Mouse (Mus musculus): ENCODE data around the gene Mrpl1. TPM values are rescaled to one million over a fixed set of nuclear protein-coding genes. Genes with fewer than 3 reads are reported as not detected.

The Mrpl1 gene
- polyA plus RNA-seq, 1 experiment: 1.3 TPM

- WGBS: 14% methylated on average over 5 of the region's 5 CpGs
- H3K27ac ChIP-seq (ENCODE audit: insufficient read depth, low read depth, low read length): peak within 1 kb of the TSS; percentile 86
- TF ChIP-seq CTCF (IDR thresholded peaks at IDR 0.05; ENCODE audit: extremely low read depth, insufficient read length, insufficient replicate concordance, low read depth, low read length): no peak
- TF ChIP-seq POLR2A (IDR thresholded peaks at IDR 0.05; ENCODE audit: low read depth, low read length): no peak
- no peaks in the 10 kb centered on the region for H3K36me3 ChIP-seq (ENCODE audit: control insufficient read depth, insufficient read depth, low read length)
- peak within 1 kb of the TSS; percentile 95 for H3K4me3 ChIP-seq (ENCODE audit: low read depth, low read length)
- H3K27me3 ChIP-seq (ENCODE audit: control insufficient read depth, insufficient read depth, low read length): no peaks in the 10 kb centered on the region
- no peaks in the 10 kb centered on the region for H3K4me1 ChIP-seq (ENCODE audit: control insufficient read depth, insufficient read depth, insufficient read length, low read length)
Measured at GRCm38 (mm10) chr5:96164021-96164411, 45.3 kb upstream of the Mrpl1 start, which contains the start of gene Cnot6l. TSS of gene Cnot6l (minus strand) at chr5:96164171.

DNA sequence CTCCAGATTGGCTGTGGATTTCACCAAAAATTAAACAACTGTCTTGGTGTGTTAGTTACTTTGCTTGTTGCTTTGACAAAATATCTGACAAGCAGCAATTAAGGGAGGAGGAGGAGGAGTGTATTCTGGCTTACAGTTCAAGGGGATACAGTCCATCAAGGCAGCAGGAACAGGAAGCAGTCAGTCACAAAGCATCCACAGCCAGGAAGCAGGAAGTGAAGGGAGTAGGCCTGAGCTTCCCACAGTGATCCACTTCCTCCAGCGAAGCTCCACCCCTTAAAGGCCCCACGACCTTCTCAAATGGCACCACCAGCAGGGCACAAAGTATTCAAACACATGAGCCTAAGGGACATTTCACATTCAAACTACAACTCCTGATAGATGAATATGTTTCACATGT lies 42.5 kb upstream of the Mrpl1 start:
- no peak overlapping the region for H3K27ac ChIP-seq (ENCODE audit: insufficient read depth, low read depth, low read length)
- H3K27me3 ChIP-seq (ENCODE audit: control insufficient read depth, insufficient read depth, low read length): no peaks in the 10 kb centered on the region
- H3K4me1 ChIP-seq (ENCODE audit: control insufficient read depth, insufficient read depth, insufficient read length, low read length): no peaks in the 10 kb centered on the region
- no peak for TF ChIP-seq CTCF (IDR thresholded peaks at IDR 0.05; ENCODE audit: extremely low read depth, insufficient read length, insufficient replicate concordance, low read depth, low read length)
- no peak for TF ChIP-seq POLR2A (IDR thresholded peaks at IDR 0.05; ENCODE audit: low read depth, low read length)
- H3K36me3 ChIP-seq (ENCODE audit: control insufficient read depth, insufficient read depth, low read length): no peaks in the 10 kb centered on the region
- H3K4me3 ChIP-seq (ENCODE audit: low read depth, low read length): no peak overlapping the region
- WGBS: 87% methylated on average over 2 of the region's 2 CpGs

DNA sequence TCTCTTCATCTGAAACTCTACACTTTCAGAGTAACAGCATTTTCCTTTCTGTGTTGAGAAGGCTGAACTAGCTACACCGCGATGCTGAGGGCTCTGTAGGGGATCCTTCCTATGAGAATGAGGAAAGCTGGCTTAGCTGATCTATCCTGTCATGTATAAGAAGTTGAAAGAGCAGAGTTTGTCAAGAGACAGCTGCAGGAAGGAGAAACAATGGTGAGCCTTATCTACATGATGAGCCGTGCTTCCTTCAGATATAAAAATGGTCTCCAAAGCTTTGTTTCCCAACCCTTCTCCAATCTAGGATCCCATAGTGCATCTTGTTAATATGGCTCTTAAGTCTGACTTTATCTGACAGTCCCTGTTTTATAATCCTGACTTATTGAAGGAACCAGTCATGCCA lies 38.9 kb upstream of the Mrpl1 start:
- H3K36me3 ChIP-seq (ENCODE audit: control insufficient read depth, insufficient read depth, low read length): no peaks in the 10 kb centered on the region
- no peak overlapping the region for H3K27ac ChIP-seq (ENCODE audit: insufficient read depth, low read depth, low read length)
- TF ChIP-seq POLR2A (IDR thresholded peaks at IDR 0.05; ENCODE audit: low read depth, low read length): no peak
- TF ChIP-seq CTCF (IDR thresholded peaks at IDR 0.05; ENCODE audit: extremely low read depth, insufficient read length, insufficient replicate concordance, low read depth, low read length): no peak
- no peaks in the 10 kb centered on the region for H3K27me3 ChIP-seq (ENCODE audit: control insufficient read depth, insufficient read depth, low read length)
- no peaks in the 10 kb centered on the region for H3K4me1 ChIP-seq (ENCODE audit: control insufficient read depth, insufficient read depth, insufficient read length, low read length)
- no peak overlapping the region for H3K4me3 ChIP-seq (ENCODE audit: low read depth, low read length)
- WGBS: 70% methylated on average over 3 of the region's 3 CpGs

- Histone ChIP-seq H3K36me3 (ENCODE audit: control insufficient read depth, insufficient read depth, low read length) (no peaks in the 10 kb centered on the region), H3K27ac (ENCODE audit: insufficient read depth, low read depth, low read length) (no peak overlapping the region), H3K4me3 (ENCODE audit: low read depth, low read length) (no peak overlapping the region), H3K27me3 (ENCODE audit: control insufficient read depth, insufficient read depth, low read length) (no peaks in the 10 kb centered on the region), H3K4me1 (ENCODE audit: control insufficient read depth, insufficient read depth, insufficient read length, low read length) (no peaks in the 10 kb centered on the region)
- 89% methylated on average over 4 of the region's 4 CpGs for WGBS
- TF ChIP-seq CTCF (IDR thresholded peaks at IDR 0.05; ENCODE audit: extremely low read depth, insufficient read length, insufficient replicate concordance, low read depth, low read length) (no peak), POLR2A (IDR thresholded peaks at IDR 0.05; ENCODE audit: low read depth, low read length) (no peak)
Measured at GRCm38 (mm10) chr5:96171765-96172164, 37.5 kb upstream of the Mrpl1 start.

DNA sequence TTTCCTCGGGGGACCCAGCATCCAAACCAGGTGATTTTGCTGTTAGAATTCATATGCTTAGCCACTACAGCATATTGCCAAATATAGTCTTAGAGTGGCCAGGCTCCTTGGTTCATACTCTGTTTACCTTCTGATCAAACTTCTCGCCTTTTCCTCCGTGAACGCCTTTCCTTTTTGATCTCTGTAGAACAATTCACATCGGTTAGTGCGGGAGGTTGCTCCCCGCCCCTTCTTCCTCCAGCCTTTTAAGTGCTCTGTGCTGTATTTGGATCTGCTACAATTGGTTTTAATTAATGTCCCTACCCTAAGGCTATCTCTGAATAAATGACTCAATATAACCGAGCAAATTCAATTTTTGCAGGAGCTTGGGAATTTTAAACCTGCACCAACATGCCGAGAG lies 33.2 kb upstream of the Mrpl1 start:
- no peaks in the 10 kb centered on the region for H3K27me3 ChIP-seq (ENCODE audit: control insufficient read depth, insufficient read depth, low read length)
- H3K36me3 ChIP-seq (ENCODE audit: control insufficient read depth, insufficient read depth, low read length): no peaks in the 10 kb centered on the region
- no peak overlapping the region for H3K4me3 ChIP-seq (ENCODE audit: low read depth, low read length)
- WGBS: 44% methylated on average over 9 of the region's 9 CpGs
- TF ChIP-seq POLR2A (IDR thresholded peaks at IDR 0.05; ENCODE audit: low read depth, low read length): no peak
- TF ChIP-seq CTCF (IDR thresholded peaks at IDR 0.05; ENCODE audit: extremely low read depth, insufficient read length, insufficient replicate concordance, low read depth, low read length): no peak
- no peak overlapping the region; the same call in 1 of the 2 replicates for H3K27ac ChIP-seq (ENCODE audit: insufficient read depth, low read depth, low read length)
- no peaks in the 10 kb centered on the region for H3K4me1 ChIP-seq (ENCODE audit: control insufficient read depth, insufficient read depth, insufficient read length, low read length)

DNA sequence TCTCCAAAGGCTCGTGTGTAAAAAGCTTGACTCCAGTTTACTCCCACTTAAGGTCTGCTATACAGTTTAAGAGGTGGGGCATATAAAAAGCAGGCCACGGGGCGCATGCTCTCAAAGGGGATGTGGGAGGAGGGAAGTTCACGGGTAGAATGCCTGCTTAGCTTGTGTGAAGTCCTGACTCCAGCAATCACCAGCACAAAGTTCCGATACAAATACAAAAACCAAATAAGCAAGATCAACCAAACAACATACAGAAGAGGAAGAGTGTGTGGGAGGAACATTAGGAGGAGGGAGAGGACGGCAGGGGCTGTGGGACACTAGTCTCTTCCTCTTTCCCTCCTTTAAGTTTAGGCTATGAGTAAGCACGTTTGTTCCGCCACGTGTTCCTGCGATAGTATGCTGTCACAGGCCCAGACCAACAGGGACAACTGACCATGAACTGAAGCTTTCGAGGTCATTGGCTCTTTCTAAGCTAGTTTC lies 32.4 kb upstream of the Mrpl1 start:
- no peak overlapping the region for H3K4me3 ChIP-seq (ENCODE audit: low read depth, low read length)
- no peaks in the 10 kb centered on the region for H3K36me3 ChIP-seq (ENCODE audit: control insufficient read depth, insufficient read depth, low read length)
- no peaks in the 10 kb centered on the region for H3K27me3 ChIP-seq (ENCODE audit: control insufficient read depth, insufficient read depth, low read length)
- WGBS: 71% methylated on average over 11 of the region's 11 CpGs
- H3K4me1 ChIP-seq (ENCODE audit: control insufficient read depth, insufficient read depth, insufficient read length, low read length): no peaks in the 10 kb centered on the region
- no peak overlapping the region for H3K27ac ChIP-seq (ENCODE audit: insufficient read depth, low read depth, low read length)
- TF ChIP-seq CTCF (IDR thresholded peaks at IDR 0.05; ENCODE audit: extremely low read depth, insufficient read length, insufficient replicate concordance, low read depth, low read length) (no peak), POLR2A (IDR thresholded peaks at IDR 0.05; ENCODE audit: low read depth, low read length) (no peak)

- no peak for TF ChIP-seq POLR2A (IDR thresholded peaks at IDR 0.05; ENCODE audit: low read depth, low read length)
- TF ChIP-seq CTCF (IDR thresholded peaks at IDR 0.05; ENCODE audit: extremely low read depth, insufficient read length, insufficient replicate concordance, low read depth, low read length): no peak
- WGBS: 88% methylated on average over 2 of the region's 2 CpGs
- H3K27me3 ChIP-seq (ENCODE audit: control insufficient read depth, insufficient read depth, low read length): no peaks in the 10 kb centered on the region; the same call in 1 of the 2 replicates
Measured at GRCm38 (mm10) chr5:96183211-96183610, 26.1 kb upstream of the Mrpl1 start.

More at GRCm38 (mm10) chr5:96183211-96183610, 26.1 kb upstream of the Mrpl1 start:
- H3K4me1 ChIP-seq (ENCODE audit: control insufficient read depth, insufficient read depth, insufficient read length, low read length): no peaks in the 10 kb centered on the region
- no peak overlapping the region for H3K4me3 ChIP-seq (ENCODE audit: low read depth, low read length)
- H3K36me3 ChIP-seq (ENCODE audit: control insufficient read depth, insufficient read depth, low read length): no peaks in the 10 kb centered on the region
- no peak overlapping the region for H3K27ac ChIP-seq (ENCODE audit: insufficient read depth, low read depth, low read length)

Data from small intestine, adult 2 months (tissue).